Mouse (Mus musculus) midbrain, embryonic 10.5 days (tissue): ENCODE measurements around the gene L1cam. TPM values are rescaled to one million over a fixed set of nuclear protein-coding genes. Genes with fewer than 3 reads are reported as not detected.

Experiments used
- DNase-seq: peaks from one replicate; pipeline ENCODE4 v3.0.0-alpha.2; 2017; ENCODE audit warnings: low spot score
- H3K27ac ChIP-seq: fragments of 300-500 bp; sonication (generic); replicated peaks from 2 replicates; pipeline ENCODE4 v1.5.1; 2016; ENCODE audit warnings: mild to moderate bottlenecking
- H3K27me3 ChIP-seq: fragments of 300-500 bp; sonication (generic); 2 replicates; pipeline ENCODE4 v1.6.1; 2016; ENCODE audit warnings: low read depth, mild to moderate bottlenecking; ENCODE audit not compliant: poor library complexity, severe bottlenecking
- H3K36me3 ChIP-seq: fragments of 300-500 bp; sonication (generic); 2 replicates; pipeline ENCODE4 v1.6.1; 2016; ENCODE audit warnings: mild to moderate bottlenecking, moderate library complexity
- H3K4me1 ChIP-seq: fragments of 300-500 bp; sonication (generic); 2 replicates; pipeline ENCODE4 v1.6.1; 2016
- H3K4me3 ChIP-seq: fragments of 300-500 bp; sonication (generic); 2 replicates; pipeline ENCODE4 v1.5.1; 2016; ENCODE audit warnings: mild to moderate bottlenecking, moderate library complexity
- H3K9me3 ChIP-seq: fragments of 300-500 bp; sonication (generic); replicated peaks from 2 replicates; pipeline ENCODE4 v1.6.1; 2016; ENCODE audit warnings: mild to moderate bottlenecking
- WGBS: fragments of 180-500 bp; shearing (Covaris S2); methylation state at CpG from one replicate; pipeline ENCODE4 v1.1.7; 2016; 5-methylcytosine and 5-hydroxymethylcytosine counted together
- polyA plus RNA-seq: library from polyadenylated mRNA; unstranded; fragments of >200 nt; fragmentation: Nextera tagmentation; extraction: Ambion mirVana; gene quantifications from 2 replicates; pipeline ENCODE4 v1.2.1, GENCODE M21; 2016

L1cam gene
- 7.4 and 14.4 TPM in 2 replicates for polyA plus RNA-seq

- 15% methylated on average over 2 of the region's 2 CpGs for WGBS
- H3K36me3 ChIP-seq = no peaks in the 10 kb centered on the region
- no peaks in the 10 kb centered on the region; the same call in 1 of the 2 replicates for H3K27me3 ChIP-seq
- no peak within 1 kb of the TSS for H3K4me3 ChIP-seq
- no peaks in the 10 kb centered on the region for H3K4me1 ChIP-seq
- peak; percentile 31 for DNase-seq
- H3K9me3 ChIP-seq = no peaks in the 10 kb centered on the region
- H3K27ac ChIP-seq = no peak within 1 kb of the TSS
Measured at GRCm38 (mm10) chrX:73895719-73896118, at the start of gene L1cam. TSS of gene L1cam (minus strand) at chrX:73896105.

GRCm38 (mm10) chrX:73942294-73942693, 46.4 kb upstream of the L1cam start:
- no peak overlapping the region for H3K27ac ChIP-seq
- 83% methylated on average over 2 of the region's 2 CpGs for WGBS
- H3K4me3 ChIP-seq = no peak overlapping the region
- DNase-seq = no peak
- H3K36me3 ChIP-seq = peaks cover 62% of the 10 kb centered on the region
- no peaks in the 10 kb centered on the region for H3K4me1 ChIP-seq
- no peaks in the 10 kb centered on the region for H3K9me3 ChIP-seq
- no peaks in the 10 kb centered on the region for H3K27me3 ChIP-seq

GRCm38 (mm10) chrX:73941860-73942259, 46.0 kb upstream of the L1cam start:
- WGBS = 96% methylated on average over 2 of the region's 2 CpGs

GRCm38 (mm10) chrX:73931871-73932270, 36.0 kb upstream of the L1cam start:
- Histone ChIP-seq H3K9me3 (no peaks in the 10 kb centered on the region), H3K27ac (no peak overlapping the region), H3K4me1 (peaks cover 3% of the 10 kb centered on the region; the same call in 1 of the 2 replicates), H3K4me3 (no peak overlapping the region), H3K36me3 (no peaks in the 10 kb centered on the region), H3K27me3 (no peaks in the 10 kb centered on the region)
- WGBS = 85% methylated on average over 2 of the region's 2 CpGs
- no peak for DNase-seq

More at GRCm38 (mm10) chrX:73941860-73942259, 46.0 kb upstream of the L1cam start:
- peaks cover 58% of the 10 kb centered on the region for H3K36me3 ChIP-seq
- no peaks in the 10 kb centered on the region for H3K9me3 ChIP-seq
- H3K4me1 ChIP-seq = no peaks in the 10 kb centered on the region
- no peaks in the 10 kb centered on the region for H3K27me3 ChIP-seq
- H3K27ac ChIP-seq = no peak overlapping the region
- no peak overlapping the region for H3K4me3 ChIP-seq
- no peak for DNase-seq

- peak within 1 kb of the TSS; percentile 29 for H3K4me3 ChIP-seq
- DNase-seq = peak; percentile 46
- H3K27me3 ChIP-seq = no peaks in the 10 kb centered on the region
- no peaks in the 10 kb centered on the region for H3K9me3 ChIP-seq
- WGBS = 33% methylated on average over 17 of the region's 17 CpGs
- peaks cover 3% of the 10 kb centered on the region; the same call in 1 of the 2 replicates for H3K4me1 ChIP-seq
- H3K36me3 ChIP-seq = no peaks in the 10 kb centered on the region
- no peak within 1 kb of the TSS for H3K27ac ChIP-seq
Measured at GRCm38 (mm10) chrX:73930402-73931062, 34.6 kb upstream of the L1cam start, which contains the start of gene Renbp. TSS of gene Renbp (minus strand) at chrX:73930850.

GRCm38 (mm10) chrX:73922550-73922882, 26.6 kb upstream of the L1cam start:
- H3K27ac ChIP-seq = peak overlapping the region; percentile 88
- H3K4me3 ChIP-seq = peak overlapping the region; percentile 66
- 74% methylated on average over 8 of the region's 8 CpGs for WGBS
- no peak for DNase-seq
- no peaks in the 10 kb centered on the region for H3K27me3 ChIP-seq
- no peaks in the 10 kb centered on the region; the same call in 1 of the 2 replicates for H3K9me3 ChIP-seq
- H3K36me3 ChIP-seq = peaks cover 27% of the 10 kb centered on the region
- H3K4me1 ChIP-seq = peaks cover 7% of the 10 kb centered on the region

GRCm38 (mm10) chrX:73921823-73922549, 26.1 kb upstream of the L1cam start, which contains the start of the genes Arhgap4 and Naa10:
TSS of gene Arhgap4 (minus strand) at chrX:73921870.
TSS of gene Naa10 (minus strand) at chrX:73921944.
- H3K4me3 ChIP-seq = peak within 1 kb of the TSS; percentile 66
- peaks cover 7% of the 10 kb centered on the region for H3K4me1 ChIP-seq
- H3K36me3 ChIP-seq = peaks cover 32% of the 10 kb centered on the region
- H3K27ac ChIP-seq = peak within 1 kb of the TSS; percentile 88
- WGBS = 16% methylated on average over 43 of the region's 43 CpGs
- H3K27me3 ChIP-seq = no peaks in the 10 kb centered on the region
- peak; percentile 85 for DNase-seq
- no peaks in the 10 kb centered on the region; the same call in 1 of the 2 replicates for H3K9me3 ChIP-seq

GRCm38 (mm10) chrX:73921285-73921822, 25.4 kb upstream of the L1cam start:
- 16% methylated on average over 34 of the region's 34 CpGs for WGBS
- peak overlapping the region; percentile 66 for H3K4me3 ChIP-seq
- no peak for DNase-seq
- peaks cover 36% of the 10 kb centered on the region for H3K36me3 ChIP-seq
- H3K27ac ChIP-seq = peak overlapping the region; percentile 88
- H3K9me3 ChIP-seq = no peaks in the 10 kb centered on the region; the same call in 1 of the 2 replicates
- H3K27me3 ChIP-seq = no peaks in the 10 kb centered on the region
- peaks cover 7% of the 10 kb centered on the region for H3K4me1 ChIP-seq

- Histone ChIP-seq H3K27me3 (no peaks in the 10 kb centered on the region), H3K27ac (no peak overlapping the region), H3K4me1 (peaks cover 11% of the 10 kb centered on the region), H3K4me3 (no peak overlapping the region), H3K36me3 (peaks cover 36% of the 10 kb centered on the region), H3K9me3 (no peaks in the 10 kb centered on the region; the same call in 1 of the 2 replicates)
- WGBS = 86% methylated on average over 5 of the region's 5 CpGs
- DNase-seq = no peak
Measured at GRCm38 (mm10) chrX:73918631-73919030, 22.7 kb upstream of the L1cam start.

GRCm38 (mm10) chrX:73916945-73917344, 21.0 kb upstream of the L1cam start:
- Histone ChIP-seq H3K4me3 (no peak overlapping the region), H3K27me3 (no peaks in the 10 kb centered on the region), H3K27ac (no peak overlapping the region), H3K36me3 (peaks cover 36% of the 10 kb centered on the region), H3K9me3 (no peaks in the 10 kb centered on the region; the same call in 1 of the 2 replicates), H3K4me1 (peaks cover 11% of the 10 kb centered on the region)
- WGBS = 82% methylated on average over 8 of the region's 8 CpGs
- DNase-seq = no peak

GRCm38 (mm10) chrX:73914827-73915703, 19.2 kb upstream of the L1cam start:
- Histone ChIP-seq H3K27me3 (peaks cover 7% of the 10 kb centered on the region), H3K9me3 (no peaks in the 10 kb centered on the region), H3K36me3 (peaks cover 35% of the 10 kb centered on the region), H3K4me3 (peak overlapping the region; percentile 41), H3K27ac (peak overlapping the region; percentile 73), H3K4me1 (peaks cover 10% of the 10 kb centered on the region)
- 31% methylated on average over 31 of the region's 31 CpGs for WGBS
- peak; percentile 89 for DNase-seq

- Histone ChIP-seq H3K36me3 (peaks cover under 1% of the 10 kb centered on the region; the same call in 1 of the 2 replicates), H3K4me3 (no peak overlapping the region), H3K4me1 (peaks cover 10% of the 10 kb centered on the region), H3K27me3 (peaks cover 7% of the 10 kb centered on the region), H3K9me3 (no peaks in the 10 kb centered on the region), H3K27ac (no peak overlapping the region)
- DNase-seq = no peak
- WGBS = 90% methylated on average over 2 of the region's 2 CpGs
Measured at GRCm38 (mm10) chrX:73911588-73911987, 15.7 kb upstream of the L1cam start.
